Comparison of ENCODE assay signal across 24 mouse cellular contexts in genomic region chr4:154569845-154570244, GRCm38 (mm10).
DNase-seq lines count a peak whose midpoint lies in the region; ATAC-seq and TF ChIP-seq lines count a peak whose summit lies in the region.
"Had no signal": no experiment of that assay in that cellular context is flagged by ENCODE, and none has a peak within 500 bp of the region (broad histone marks: within the 10 kb centered on the region; RNA-seq: fewer than 3 reads in every experiment).

No protein-coding gene starts in this region.

- H3K36me3 ChIP-seq in hindbrain, embryonic 13.5 days, result no peaks in the 10 kb centered on the region
- no peaks in the 10 kb centered on the region for H3K36me3 ChIP-seq in hindbrain, postnatal 0 days (ENCODE audit: insufficient read depth, low read length)
- H3K36me3 ChIP-seq in embryonic facial prominence, embryonic 10.5 days (replicated peaks), result peaks cover 4% of the 10 kb centered on the region; the same call in 1 of the 2 replicates
- H3K36me3 ChIP-seq in forebrain, postnatal 0 days (ENCODE audit: insufficient read depth), result no peaks in the 10 kb centered on the region
- H3K36me3 ChIP-seq: embryonic facial prominence, embryonic 15.5 days; liver, embryonic 12.5 days; midbrain, embryonic 12.5 days had no signal

- no peak for TF ChIP-seq CTCF in hindbrain, postnatal 0 days (IDR thresholded peaks at IDR 0.05; ENCODE audit: low read depth)
- TF ChIP-seq CTCF in forebrain, postnatal 0 days (IDR thresholded peaks at IDR 0.05; ENCODE audit: low read depth), result no peak

- H3K9me3 ChIP-seq in hindbrain, embryonic 13.5 days, result no peaks in the 10 kb centered on the region
- no peaks in the 10 kb centered on the region for H3K9me3 ChIP-seq in hindbrain, postnatal 0 days (ENCODE audit: low read length)
- H3K9me3 ChIP-seq in embryonic facial prominence, embryonic 10.5 days, result no peaks in the 10 kb centered on the region
- no peaks in the 10 kb centered on the region for H3K9me3 ChIP-seq in forebrain, postnatal 0 days (ENCODE audit: low read length)
- H3K9me3 ChIP-seq: embryonic facial prominence, embryonic 15.5 days; liver, embryonic 12.5 days; midbrain, embryonic 12.5 days had no signal

- peaks cover 54% of the 10 kb centered on the region for H3K4me1 ChIP-seq in hindbrain, embryonic 13.5 days (replicated peaks)
- no peaks in the 10 kb centered on the region for H3K4me1 ChIP-seq in hindbrain, postnatal 0 days (ENCODE audit: insufficient read depth, low read length)
- peaks cover 98% of the 10 kb centered on the region for H3K4me1 ChIP-seq in embryonic facial prominence, embryonic 10.5 days
- 0 out of 2 replicates have a peak, but pooled peaks cover 8% of the 10 kb centered on the region for H3K4me1 ChIP-seq in forebrain, postnatal 0 days (ENCODE audit: insufficient read depth)

- H3K27ac ChIP-seq in hindbrain, embryonic 13.5 days, result peak overlapping the region; percentile 31
- no peak overlapping the region for H3K27ac ChIP-seq in hindbrain, postnatal 0 days
- peak overlapping the region; percentile 81 for H3K27ac ChIP-seq in embryonic facial prominence, embryonic 10.5 days (replicated peaks)
- H3K27ac ChIP-seq in forebrain, postnatal 0 days (ENCODE audit: low read depth, low read length), result peak overlapping the region; percentile 66; the same call in 1 of the 2 replicates
- H3K27ac ChIP-seq: embryonic facial prominence, embryonic 15.5 days; kidney, postnatal 0 days; liver, embryonic 12.5 days; midbrain, embryonic 12.5 days had no signal

- ATAC-seq in hindbrain, embryonic 13.5 days (ENCODE audit: low FRiP score), result no peak
- no peak for ATAC-seq in hindbrain, postnatal 0 days
- ATAC-seq in forebrain, postnatal 0 days, result no peak
- ATAC-seq: activated CD4-positive, CD25-positive, alpha-beta regulatory T cell, adult 4 months; intestine, embryonic 16.5 days; liver, postnatal 0 days had no signal

- H3K4me3 ChIP-seq in hindbrain, embryonic 13.5 days, result no peak overlapping the region
- H3K4me3 ChIP-seq in hindbrain, postnatal 0 days (ENCODE audit: low read length), result no peak overlapping the region
- H3K4me3 ChIP-seq in embryonic facial prominence, embryonic 10.5 days, result peak overlapping the region; percentile 26; the same call in 1 of the 2 replicates
- H3K4me3 ChIP-seq in forebrain, postnatal 0 days (ENCODE audit: low read depth, low read length), result no peak overlapping the region
- H3K4me3 ChIP-seq: embryonic facial prominence, embryonic 15.5 days; liver, embryonic 12.5 days; midbrain, embryonic 12.5 days had no signal

- DNase-seq in embryo, embryonic 10.5 days (ENCODE audit: low spot score), result peak; percentile 50
- DNase-seq in embryo, embryonic 10 days (ENCODE audit: low spot score), result no peak
- DNase-seq in hindbrain, postnatal 0 days (ENCODE audit: low spot score), result no peak
- peak; percentile 65 for DNase-seq in embryonic facial prominence, embryonic 10.5 days (ENCODE audit: low spot score)
- no peak for DNase-seq in forebrain, postnatal 0 days
- DNase-seq in spleen, postnatal 14 days (ENCODE audit: low spot score in 2 of 2), result no peak
- no peak for DNase-seq in urinary bladder, postnatal 10 days (ENCODE audit: low spot score)
- DNase-seq: adrenal gland, adult 2 months; cerebellum, adult 2 months; cerebellum, postnatal 14 days; heart, postnatal 36 days; kidney, adult 8-10 months; liver, postnatal 0 days; lung, postnatal 36 days; right cerebral cortex, postnatal 25 days; thymus, postnatal 14 days had no signal

- H3K9ac ChIP-seq in hindbrain, embryonic 13.5 days, result peak overlapping the region; percentile 26; the same call in 1 of the 2 replicates
- no peak overlapping the region for H3K9ac ChIP-seq in hindbrain, postnatal 0 days (replicated peaks; ENCODE audit: low read length)
- H3K9ac ChIP-seq in forebrain, postnatal 0 days, result no peak overlapping the region
- H3K9ac ChIP-seq: embryonic facial prominence, embryonic 15.5 days; liver, embryonic 12.5 days; liver, postnatal 0 days had no signal

- H3K4me2 ChIP-seq in hindbrain, embryonic 13.5 days, result no peak overlapping the region
- H3K4me2 ChIP-seq in hindbrain, postnatal 0 days (ENCODE audit: low read depth, low read length), result no peak overlapping the region
- no peak overlapping the region for H3K4me2 ChIP-seq in forebrain, postnatal 0 days (ENCODE audit: low read depth)
- H3K4me2 ChIP-seq: embryonic facial prominence, embryonic 15.5 days; liver, embryonic 12.5 days; midbrain, embryonic 12.5 days had no signal

- WGBS in hindbrain, embryonic 13.5 days, result 65% methylated on average over 9 of the region's 9 CpGs
- 73% methylated on average over 9 of the region's 9 CpGs for WGBS in hindbrain, postnatal 0 days
- WGBS in embryonic facial prominence, embryonic 10.5 days, result 33% methylated on average over 9 of the region's 9 CpGs
- 45% methylated on average over 9 of the region's 9 CpGs for WGBS in forebrain, postnatal 0 days

- peaks cover 57% of the 10 kb centered on the region for H3K27me3 ChIP-seq in hindbrain, embryonic 13.5 days
- H3K27me3 ChIP-seq in hindbrain, postnatal 0 days (ENCODE audit: insufficient read depth, low read length), result no peaks in the 10 kb centered on the region
- H3K27me3 ChIP-seq in embryonic facial prominence, embryonic 10.5 days (replicated peaks; ENCODE audit: low read depth, poor library complexity, severe bottlenecking), result peaks cover 39% of the 10 kb centered on the region
- H3K27me3 ChIP-seq in forebrain, postnatal 0 days (ENCODE audit: insufficient read depth, low read length), result no peaks in the 10 kb centered on the region
- H3K27me3 ChIP-seq: CH12.LX; liver, embryonic 12.5 days had no signal

Comparison
In these comparisons a context has a peak if more than half of its experiments do, and no peak if none do; other contexts are left out.
1. DNase-seq: peak in embryo, embryonic 10.5 days (single experiment) and embryonic facial prominence, embryonic 10.5 days (single experiment); none in embryo, embryonic 10 days (single experiment), hindbrain, postnatal 0 days (single experiment), forebrain, postnatal 0 days (single experiment), spleen, postnatal 14 days (0 of 2) and urinary bladder, postnatal 10 days (single experiment).